Mouse (Mus musculus): ENCODE results near the gene Itprip.

Itprip gene

DNA sequence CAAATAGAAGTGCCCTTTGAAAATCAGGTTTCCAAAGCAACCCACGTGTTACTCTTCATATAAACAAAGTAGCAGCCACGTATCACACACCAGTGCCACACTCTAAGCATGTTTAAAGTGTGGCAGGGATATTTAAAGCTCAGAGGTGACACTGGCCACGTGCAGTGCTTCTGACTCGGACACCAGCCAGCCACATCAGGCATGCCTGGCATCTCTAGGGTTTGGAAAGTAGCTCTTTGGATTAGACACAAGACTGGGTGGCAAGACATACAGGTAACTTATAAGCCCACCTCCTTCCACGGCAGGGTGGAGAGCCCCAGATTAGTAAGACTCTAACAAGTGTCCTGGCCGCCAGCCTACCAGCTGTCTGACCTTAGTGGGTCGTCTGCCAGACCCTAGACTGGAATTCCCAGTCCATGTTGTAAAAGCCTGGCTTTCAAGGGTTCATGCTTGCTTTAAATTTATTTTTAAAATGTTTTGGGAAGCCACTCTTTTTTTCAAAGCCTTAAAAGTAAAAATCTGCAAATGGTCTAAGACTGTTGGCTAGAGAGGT is 33.8 kb downstream of the Itprip start:
- no peak for DNase-seq (ENCODE audit: low spot score)

DNA sequence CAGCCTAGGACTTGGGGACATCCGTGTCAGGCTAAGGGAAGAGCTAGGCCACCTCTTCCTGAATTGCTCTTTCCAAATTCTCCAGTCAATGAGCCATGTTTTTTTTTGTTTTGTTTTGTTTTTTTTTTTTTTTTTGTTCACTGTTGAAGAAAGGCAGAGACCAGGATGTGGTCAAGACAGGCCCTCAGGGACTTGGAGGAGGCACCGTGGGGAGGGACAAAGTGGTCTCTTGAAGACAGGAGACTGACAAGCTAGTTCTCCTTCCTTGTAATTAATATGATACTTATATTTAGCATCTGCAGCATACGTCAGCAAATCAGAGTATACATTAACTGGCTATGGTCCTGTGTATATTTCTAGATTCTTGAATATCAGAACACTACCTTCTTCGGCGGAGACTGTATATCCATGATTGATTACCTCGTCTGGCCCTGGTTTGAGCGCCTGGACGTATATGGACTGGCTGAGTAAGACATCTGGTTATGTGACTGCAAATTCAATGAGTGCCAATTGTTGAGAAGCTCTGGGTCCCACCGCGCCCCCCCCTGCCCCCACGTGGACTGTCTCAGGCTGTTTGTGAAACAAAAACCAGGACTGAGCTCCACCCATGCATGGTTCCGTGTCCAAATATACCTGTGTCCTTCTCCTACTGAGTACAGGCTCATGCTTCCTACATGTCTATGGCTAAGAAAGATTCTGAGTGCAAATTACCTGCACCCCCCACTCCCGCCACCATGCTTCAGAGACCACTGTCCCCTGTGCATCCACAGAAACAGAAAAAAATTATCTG is 34.6 kb downstream of the Itprip start:
- DNase-seq (ENCODE audit: low spot score), result no peak

- DNase-seq (ENCODE audit: low spot score), result no peak
These were observed 36.2 kb downstream of the Itprip start for GRCm38 (mm10) chr19:47882882-47883254.

DNA sequence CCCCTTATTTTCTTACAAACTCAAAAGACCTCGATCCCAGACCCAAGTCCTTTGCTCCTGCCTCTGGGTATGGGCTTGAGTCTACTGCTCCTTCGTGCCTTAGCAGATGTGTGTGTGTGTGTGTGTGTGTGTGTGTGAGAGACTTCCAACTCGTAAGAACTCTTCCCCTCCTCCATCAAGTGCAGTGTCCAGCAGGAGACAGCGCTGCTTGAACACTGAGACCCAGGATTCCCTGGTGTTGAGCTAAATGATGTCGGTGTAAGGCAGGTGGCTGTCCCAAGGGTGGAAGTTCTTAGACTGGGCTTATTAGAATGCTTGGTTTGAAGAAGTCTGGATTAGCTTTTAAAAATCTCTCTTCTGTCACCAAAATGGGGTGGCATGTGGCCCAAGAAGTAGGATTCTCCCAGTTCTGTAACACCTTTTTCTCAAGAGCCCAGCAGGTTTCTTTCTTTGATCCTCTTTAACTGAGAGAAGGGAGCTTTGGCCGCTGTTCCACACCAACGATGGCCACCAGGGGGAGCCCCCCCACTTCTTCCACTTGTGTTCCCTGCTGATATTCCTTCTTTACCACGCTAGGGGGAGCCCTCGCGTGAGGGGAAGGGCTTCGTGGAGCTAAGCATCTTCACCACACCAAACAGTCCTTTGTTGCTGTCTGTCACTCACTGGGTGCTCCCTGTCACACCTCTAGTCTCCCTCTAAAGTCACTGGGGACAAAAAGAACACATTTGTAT is 36.8 kb downstream of the Itprip start:
- DNase-seq (ENCODE audit: low spot score), result peak; percentile 76

DNA sequence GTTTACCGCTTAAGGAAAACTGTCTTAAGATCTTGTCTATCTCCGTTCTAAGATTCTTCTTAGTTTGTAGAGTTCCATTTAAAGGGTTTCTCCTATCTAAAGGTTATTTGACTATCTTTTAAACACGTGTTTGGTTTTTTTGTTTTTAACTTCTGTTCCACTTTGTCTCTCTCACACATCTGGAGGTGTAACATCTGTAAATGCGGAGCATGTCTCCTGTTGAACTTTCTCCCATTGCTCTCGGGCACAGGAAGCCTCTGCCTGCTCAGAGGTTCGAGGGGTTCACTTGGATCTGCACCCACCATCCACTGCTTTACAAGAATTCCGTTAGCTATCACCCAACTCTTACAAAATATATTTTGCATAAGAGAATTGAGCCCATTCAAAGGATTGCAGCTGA is 37.6 kb downstream of the Itprip start:
- no peak for DNase-seq (ENCODE audit: low spot score)

DNA sequence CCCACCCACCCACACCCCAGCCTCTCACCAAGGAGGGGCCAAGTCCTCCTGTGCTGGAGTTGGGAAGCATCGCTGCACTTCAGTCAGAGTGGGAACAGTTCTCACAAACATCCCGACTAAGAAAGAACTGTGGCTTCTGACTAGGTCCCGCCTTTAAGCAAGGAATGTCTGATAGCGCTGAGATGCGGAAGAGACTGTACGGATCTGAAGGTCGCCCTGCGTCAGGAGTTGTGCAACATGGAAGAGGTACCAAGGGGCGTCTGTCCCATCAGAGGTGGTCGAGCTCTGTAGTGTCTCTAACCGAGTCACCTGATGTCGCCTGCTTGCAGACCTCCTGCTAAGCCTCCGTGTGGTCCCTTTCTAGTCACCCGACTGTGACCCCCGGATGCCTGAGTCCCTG is 42.8 kb downstream of the Itprip start:
- no peak for DNase-seq (ENCODE audit: low spot score)

DNA sequence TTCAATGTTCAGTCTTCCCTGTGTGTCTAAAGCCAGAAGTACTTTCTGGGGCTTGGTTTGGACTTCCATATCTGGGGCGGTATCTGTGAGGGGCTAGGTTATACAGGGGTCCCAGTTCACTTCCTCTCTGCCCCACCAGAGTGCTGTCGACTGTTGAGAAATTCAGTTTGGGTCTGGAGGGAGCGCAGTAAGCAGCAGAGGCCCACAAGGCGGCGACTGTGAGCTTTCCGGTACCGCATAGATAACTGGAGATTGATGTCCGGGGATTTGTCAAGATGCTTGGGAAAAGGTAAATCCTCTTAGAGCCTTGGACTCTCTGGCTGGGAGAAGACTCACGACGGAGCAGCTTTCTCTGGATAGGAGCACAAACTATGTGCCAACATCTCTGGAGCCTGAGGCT is 47.6 kb downstream of the Itprip start:
- DNase-seq (ENCODE audit: low spot score), result no peak

DNA sequence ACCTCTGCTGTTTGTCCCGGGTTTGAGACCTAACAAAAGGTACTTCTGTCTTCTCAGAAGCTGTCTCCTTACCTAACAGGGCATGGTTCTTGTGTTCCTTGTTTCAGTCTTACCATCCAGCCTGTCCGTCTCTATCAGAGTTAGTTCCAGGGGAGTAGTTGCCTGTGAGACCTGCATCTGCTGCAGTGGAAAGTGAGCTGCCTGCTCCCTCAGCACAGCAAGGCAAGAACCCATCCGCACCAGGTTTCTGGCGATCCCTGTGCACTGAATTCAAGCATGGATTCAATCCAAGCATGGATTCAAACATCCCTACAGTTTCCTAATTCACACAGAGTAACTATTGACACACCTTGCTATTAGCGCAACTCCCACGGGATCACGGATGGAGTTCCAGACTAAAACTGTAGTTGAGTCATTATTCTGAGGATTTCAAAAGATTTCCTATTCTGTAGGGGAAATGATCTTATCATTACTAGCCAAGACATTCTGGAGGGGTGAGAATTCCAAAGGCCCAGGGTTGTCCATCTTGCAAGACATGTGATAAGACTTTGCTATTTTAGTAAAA is 48.9 kb downstream of the Itprip start:
- no peak for DNase-seq (ENCODE audit: low spot score)

- DNase-seq (ENCODE audit: low spot score), result no peak
These were observed 49.6 kb downstream of the Itprip start for GRCm38 (mm10) chr19:47869516-47869915.

GRCm38 (mm10) chr19:47868951-47869350 is 50.1 kb downstream of the Itprip start:
- no peak for DNase-seq (ENCODE audit: low spot score)

GRCm38 (mm10) chr19:47867628-47868175 is 51.4 kb downstream of the Itprip start:
- DNase-seq (ENCODE audit: low spot score), result no peak

DNA sequence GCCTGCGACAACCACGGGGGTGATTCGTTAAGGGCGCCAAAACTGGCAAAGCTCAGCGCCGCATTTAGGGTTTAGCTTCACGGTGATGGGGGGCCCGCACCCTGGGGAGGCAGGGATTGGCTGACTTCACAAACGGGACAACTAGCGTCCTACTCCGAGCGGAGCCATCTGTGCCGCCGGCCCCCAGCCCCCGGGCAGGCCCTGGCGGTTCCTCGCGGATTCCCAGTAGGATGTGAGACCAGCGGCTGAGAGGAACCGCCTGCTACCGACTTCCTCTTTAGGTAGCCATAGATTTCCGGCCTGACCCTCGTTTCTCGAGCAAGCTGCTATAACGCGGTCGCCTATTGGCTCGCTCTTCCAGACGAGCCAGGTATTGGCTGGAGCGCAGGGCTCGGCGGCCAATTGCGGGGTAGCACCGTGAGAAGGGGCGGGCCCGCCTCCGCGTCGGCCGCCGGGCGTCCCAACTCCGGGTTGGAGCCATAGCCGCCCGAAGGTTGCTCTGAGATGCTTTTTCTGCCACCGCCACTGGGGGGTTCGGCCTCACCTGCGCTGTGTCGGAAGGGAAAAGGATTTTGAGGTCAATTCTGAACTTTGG is 53.6 kb downstream of the Itprip start, which contains the start of gene Gsto2:
Gene Gsto2 (plus strand): TSS at position 182 of the 595 bp plus-strand sequence.
- peak; percentile 94 for DNase-seq (ENCODE audit: low spot score)

- DNase-seq (ENCODE audit: low spot score), result no peak
These were observed 54.4 kb downstream of the Itprip start for GRCm38 (mm10) chr19:47864721-47865120.

GRCm38 (mm10) chr19:47864051-47864450 is 55.0 kb downstream of the Itprip start:
- no peak for DNase-seq (ENCODE audit: low spot score)

- no peak for DNase-seq (ENCODE audit: low spot score)
These were observed 56.5 kb downstream of the Itprip start for GRCm38 (mm10) chr19:47862581-47862980.

DNA sequence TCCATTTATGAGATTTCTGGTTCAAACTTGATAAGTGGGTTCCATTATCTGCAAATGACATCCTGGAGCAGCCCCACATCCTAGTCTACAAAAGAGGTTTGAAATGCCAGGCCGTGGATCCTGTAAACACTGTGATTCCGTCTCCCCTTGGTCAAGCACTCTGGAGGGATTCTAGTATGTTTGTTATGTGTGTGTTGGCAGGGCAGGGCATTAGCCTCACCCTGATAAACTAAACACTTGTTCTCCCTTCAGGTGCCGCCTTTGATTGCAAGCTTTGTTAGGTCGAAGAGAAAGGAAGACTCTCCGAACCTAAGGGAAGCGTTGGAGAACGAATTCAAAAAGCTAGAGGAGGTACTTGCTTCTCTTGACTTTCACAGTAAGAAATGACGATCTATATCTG is 59.9 kb downstream of the Itprip start:
- no peak for DNase-seq (ENCODE audit: low spot score)

DNA sequence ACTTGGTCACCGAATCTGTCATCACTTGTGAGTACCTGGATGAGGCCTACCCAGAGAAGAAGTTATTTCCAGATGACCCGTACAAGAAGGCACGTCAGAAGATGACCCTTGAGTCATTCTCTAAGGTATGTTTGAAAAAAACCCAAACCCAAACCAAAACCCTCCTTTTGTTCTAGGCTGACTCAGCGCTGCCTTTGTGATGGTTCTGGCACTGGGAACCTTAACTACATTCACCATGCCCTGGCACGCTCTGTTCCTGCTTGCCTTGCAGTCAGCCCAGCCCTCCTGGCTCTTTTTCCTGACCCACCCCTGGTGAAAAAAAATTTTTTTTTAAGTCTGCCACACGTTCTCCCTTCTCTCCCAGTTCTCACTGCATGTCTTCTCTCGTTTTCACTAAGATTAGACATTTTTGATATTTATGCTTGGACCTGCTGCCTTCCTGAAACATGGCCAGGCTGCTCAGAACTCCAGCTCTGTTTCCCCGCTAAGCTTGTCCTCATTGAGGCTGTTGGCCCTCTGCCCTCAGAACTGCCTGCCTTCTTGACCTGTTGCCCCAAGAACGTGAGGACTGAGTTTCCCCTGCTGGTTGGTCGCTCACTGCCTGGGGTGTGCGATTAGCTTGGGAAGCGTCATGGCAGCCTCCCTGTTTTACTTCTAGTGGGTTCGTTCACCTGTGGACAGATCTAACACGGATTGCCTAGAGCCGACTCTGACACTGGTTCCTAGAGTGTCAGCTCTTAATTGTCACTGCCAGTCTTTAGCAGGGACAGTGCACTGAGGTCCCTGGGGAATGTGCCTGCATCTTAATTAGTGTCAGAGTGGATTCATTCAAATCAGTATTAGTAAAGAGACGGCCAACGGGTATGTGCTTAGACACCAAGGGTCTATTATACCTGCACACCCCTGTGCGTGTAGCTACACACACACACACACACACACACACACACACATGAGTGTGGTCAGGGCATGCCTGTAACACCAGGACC is 60.8 kb downstream of the Itprip start:
- DNase-seq (ENCODE audit: low spot score), result no peak

- DNase-seq (ENCODE audit: low spot score), result peak; percentile 88
These were observed 64.0 kb downstream of the Itprip start, which contains the start of gene Gsto1 for GRCm38 (mm10) chr19:47854796-47855783. TSS of gene Gsto1 (plus strand) at chr19:47854970.
